Mouse (Mus musculus): ENCODE measurements at regions not wholly inside any gene's neighbourhood (a gene's known extent, or its start where the extent isn't known, plus 50 kb on each side); places are given as distances from the start of the nearest gene placed in this dataset.

DNA sequence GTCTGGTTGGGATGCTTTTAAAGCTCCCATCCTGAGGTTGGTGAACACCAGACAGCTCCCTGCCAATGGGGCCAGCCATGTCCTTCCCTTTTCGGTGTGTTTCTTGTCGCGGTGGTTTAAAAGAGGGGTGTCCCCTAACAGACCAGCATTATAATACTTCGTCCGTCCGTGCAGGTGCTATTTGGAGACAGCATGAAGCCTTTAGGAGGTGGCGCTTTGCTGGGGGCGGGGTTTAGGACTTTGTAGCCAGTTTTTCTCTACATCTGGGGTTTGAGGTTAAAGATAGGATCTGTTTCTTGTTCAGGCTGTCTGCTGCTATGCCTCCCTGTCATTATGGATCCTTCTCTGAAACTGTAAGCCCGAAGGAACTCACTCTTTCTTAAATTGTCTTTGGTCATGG, 89.3 kb upstream of the Rbms1 start:
- TF ChIP-seq CTCF (IDR thresholded peaks at IDR 0.05; ENCODE audit: low read depth, low read length) (no peak), TAL1 (conservative IDR thresholded peaks at IDR 0.05; ENCODE audit: low read depth, low read length) (no peak), POLR2AphosphoS5 (IDR thresholded peaks at IDR 0.05; ENCODE audit: insufficient replicate concordance, low read depth, low read length) (no peak)
